Mouse (Mus musculus): ENCODE data around the gene Ncor2.
A peak's percentile ranks its signal among the peaks of the same experiment; 100 is the strongest.

Ncor2 gene

GRCm38 (mm10) chr5:125096368-125096767, 82.7 kb downstream of the Ncor2 start:
- no peak for DNase-seq (ENCODE audit: low read depth, low spot score)

GRCm38 (mm10) chr5:125095525-125096175, 83.4 kb downstream of the Ncor2 start:
- no peak for DNase-seq (ENCODE audit: low read depth, low spot score)

- DNase-seq (ENCODE audit: low read depth, low spot score), result no peak
These were observed 85.2 kb downstream of the Ncor2 start for GRCm38 (mm10) chr5:125093795-125094194.

GRCm38 (mm10) chr5:125088076-125088475, 90.9 kb downstream of the Ncor2 start:
- DNase-seq (ENCODE audit: low read depth, low spot score), result no peak

GRCm38 (mm10) chr5:125085097-125085617, 93.9 kb downstream of the Ncor2 start:
- peak; percentile 18 for DNase-seq (ENCODE audit: low read depth, low spot score)

- DNase-seq (ENCODE audit: low read depth, low spot score), result no peak
These were observed 95.3 kb downstream of the Ncor2 start for GRCm38 (mm10) chr5:125083674-125084073.

- no peak for DNase-seq (ENCODE audit: low read depth, low spot score)
These were observed 97.5 kb downstream of the Ncor2 start for GRCm38 (mm10) chr5:125081318-125082101.

DNA sequence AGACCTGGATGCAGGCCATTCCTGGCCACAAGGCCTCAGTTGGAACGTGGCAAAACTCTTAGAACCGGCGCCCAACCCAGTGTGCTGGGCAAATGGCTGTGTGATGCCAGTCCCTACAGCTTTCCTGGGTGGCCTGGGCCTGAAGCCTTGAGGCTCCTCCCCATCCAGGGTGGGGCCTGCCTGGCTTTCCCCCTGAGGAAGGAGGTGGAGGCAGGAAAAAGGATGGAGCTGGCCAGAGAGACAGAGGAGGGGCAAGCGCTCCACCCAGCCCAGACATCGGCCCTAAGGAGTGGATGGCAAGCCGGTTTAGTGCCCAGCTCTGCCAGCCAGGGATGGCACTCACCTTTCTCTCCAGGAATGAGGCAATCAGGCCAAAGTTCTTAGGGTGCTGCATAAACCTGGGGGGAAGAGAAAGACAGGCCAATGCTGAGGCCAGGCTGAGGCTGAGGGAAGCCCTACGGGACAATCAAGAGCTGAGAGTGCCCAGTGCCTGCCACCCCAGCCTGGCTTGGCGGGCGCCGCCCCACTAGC, 98.2 kb downstream of the Ncor2 start:
- DNase-seq (ENCODE audit: low read depth, low spot score), result no peak

DNA sequence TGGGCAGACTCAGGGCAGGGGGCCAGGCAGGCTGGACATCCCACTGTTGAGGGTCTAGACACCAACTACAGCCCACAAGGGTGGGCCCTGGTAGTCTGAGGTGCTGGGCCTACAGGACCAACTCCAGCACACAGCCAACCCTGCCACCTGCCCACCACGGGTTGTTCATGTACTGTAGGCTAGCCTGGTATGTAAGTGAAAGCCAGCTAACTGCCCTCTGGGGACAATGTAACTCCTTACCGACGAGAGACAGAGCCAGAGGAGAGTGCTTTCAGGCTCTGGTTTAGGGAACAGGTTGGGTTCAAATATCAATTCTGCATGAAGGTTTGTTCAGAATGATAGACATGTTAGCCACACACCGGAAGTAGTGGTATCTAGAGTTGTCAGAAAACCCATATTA, 98.7 kb downstream of the Ncor2 start:
- no peak for DNase-seq (ENCODE audit: low read depth, low spot score)

DNA sequence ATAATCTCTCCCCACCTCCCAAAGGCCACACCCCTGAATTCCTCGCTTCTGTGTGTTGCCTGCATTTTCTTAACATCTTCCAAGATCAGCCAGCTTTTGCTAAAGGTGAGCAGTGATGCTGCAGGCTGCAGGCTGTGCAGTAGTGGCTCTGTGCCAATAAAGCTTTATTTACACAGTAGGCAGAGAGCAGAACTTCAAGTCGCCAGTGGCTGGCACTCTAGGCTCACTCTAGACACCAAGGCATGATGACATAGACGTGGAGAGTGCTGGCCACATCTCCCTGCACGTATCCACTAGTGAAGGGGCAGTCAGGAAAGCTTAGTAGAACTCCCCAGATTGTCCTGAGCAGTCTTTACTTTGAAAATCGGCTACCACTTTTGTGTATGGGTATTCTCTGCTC, 100.8 kb downstream of the Ncor2 start:
- no peak for DNase-seq (ENCODE audit: low read depth, low spot score)

GRCm38 (mm10) chr5:125076183-125076582, 102.8 kb downstream of the Ncor2 start:
- DNase-seq (ENCODE audit: low read depth, low spot score), result no peak

DNA sequence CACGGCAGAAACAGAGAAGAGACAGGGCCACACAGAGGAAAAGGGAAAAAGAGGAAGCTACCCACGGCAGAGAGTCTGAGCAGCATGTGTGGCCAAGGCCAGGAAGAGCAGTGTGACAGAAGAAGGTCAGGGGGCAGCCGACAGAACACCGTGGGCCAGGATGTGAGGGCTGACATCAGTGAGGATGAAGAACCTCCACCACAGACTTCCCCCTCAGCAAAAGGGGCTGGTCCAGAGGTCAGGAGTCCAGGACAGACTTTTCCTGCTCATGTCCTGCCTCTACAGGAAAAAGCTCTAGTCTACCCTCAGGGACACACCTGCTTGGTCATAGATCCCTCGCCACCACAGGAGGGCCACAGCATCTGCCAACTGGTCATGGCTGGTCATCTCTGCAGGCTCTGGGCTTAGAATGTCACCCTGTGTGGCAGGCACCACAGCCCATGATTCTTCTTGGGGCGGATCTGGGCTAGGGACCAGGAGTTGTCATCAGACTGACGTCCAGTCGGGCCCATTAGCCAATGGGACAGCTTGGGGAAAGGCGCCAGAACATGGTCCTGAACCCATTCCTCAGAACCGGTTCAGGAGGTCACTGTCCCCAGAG, 104.3 kb downstream of the Ncor2 start:
- no peak for DNase-seq (ENCODE audit: low read depth, low spot score)

DNA sequence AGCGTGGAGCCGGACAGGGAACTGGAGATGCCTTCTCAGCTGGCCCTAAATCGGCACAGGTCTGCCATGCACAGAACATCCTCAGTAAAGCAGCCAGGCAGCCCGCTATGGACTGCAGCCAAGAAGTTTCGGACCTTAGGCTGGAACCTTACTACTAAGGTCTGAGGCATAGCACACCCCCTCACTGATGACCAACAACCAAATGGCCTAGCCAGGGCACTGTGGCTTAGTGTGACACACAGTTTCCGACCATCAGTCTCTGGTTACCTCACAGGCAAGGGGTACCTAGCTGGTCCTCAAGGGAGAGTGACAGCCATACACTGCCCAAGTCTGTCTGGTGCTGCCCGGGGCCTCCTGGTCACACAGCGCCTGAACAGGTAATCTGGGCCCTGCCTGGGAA, 105.1 kb downstream of the Ncor2 start:
- no peak for DNase-seq (ENCODE audit: low read depth, low spot score)

GRCm38 (mm10) chr5:125073335-125073734, 105.7 kb downstream of the Ncor2 start:
- DNase-seq (ENCODE audit: low read depth, low spot score), result no peak

DNA sequence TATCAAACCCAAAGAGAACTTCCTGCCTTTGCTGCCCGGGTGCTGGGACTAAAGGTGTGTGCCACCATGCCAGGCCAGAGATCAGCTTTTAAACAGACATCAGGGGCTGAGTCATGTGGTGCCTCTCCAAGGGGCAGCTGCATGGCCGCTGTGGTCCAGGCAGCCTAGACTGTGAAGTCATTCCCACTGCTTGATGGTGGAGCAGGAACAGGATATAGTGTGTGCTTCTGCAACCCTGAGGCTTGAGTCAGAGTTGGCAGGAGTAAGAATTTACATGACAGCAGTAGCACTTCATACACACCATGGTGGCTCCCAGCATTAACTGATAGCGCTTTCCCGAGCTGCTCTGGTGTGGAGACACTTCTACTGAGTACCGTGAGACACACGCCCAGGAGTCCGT, 106.6 kb downstream of the Ncor2 start:
- no peak for DNase-seq (ENCODE audit: low read depth, low spot score)

DNA sequence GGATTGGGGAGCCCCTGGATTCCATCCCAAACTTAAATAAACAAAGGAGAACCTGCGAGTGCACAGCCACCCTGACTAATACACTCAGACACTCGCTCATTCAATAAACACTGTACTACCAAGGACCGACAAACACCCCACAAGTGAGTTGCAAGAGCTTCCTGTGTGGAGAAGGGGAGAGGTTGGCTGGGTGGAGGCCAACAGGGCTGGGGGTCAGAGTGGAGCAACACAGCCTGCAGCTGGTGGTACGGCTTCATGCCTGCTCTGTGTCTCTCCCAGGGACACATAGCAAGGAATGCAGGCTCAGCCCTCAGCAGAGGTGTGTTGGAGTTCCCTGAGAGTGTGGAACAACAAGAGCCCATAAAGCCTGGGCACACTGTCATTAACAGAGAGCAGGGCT, 107.1 kb downstream of the Ncor2 start:
- no peak for DNase-seq (ENCODE audit: low read depth, low spot score)

DNA sequence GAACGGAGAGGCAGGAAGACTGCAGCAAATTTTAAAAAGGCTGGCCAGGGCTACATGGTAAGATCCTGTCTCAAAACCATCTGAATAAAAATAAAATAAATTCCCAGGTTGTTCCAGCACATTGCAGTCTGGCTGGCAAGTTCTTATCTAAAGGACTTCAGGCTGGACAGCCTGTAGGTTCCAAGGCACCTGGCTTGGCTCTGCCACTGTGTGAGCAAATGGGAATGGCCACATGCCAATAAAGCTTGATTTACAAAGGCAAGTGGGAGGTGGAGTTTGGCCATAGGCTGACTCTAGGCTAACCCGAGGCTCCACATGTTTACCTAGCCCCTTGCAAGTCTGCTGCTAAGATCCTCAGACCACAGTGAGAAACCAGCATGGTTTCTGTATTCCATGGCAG, 108.6 kb downstream of the Ncor2 start:
- no peak for DNase-seq (ENCODE audit: low read depth, low spot score)

DNA sequence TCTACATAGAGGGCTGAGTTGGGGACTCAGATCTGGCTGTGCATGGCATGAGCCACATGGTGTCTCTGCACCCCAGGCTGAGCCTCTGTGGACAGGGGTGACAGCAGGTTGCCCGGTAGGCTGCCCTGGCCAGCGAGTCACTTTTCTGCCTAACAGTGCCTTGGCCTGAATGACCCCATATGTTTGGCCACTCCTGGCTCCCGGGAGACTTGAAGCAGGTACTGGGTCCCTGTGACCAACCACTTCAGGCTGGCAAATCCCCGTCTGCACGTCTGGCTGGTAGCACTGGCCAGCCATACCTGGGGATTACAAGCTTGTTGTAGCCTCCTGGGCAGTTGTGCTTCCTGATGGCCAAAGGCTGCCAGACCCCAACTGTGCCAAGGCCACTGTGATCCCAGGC, 109.1 kb downstream of the Ncor2 start:
- no peak for DNase-seq (ENCODE audit: low read depth, low spot score)

- DNase-seq (ENCODE audit: low read depth, low spot score), result no peak
These were observed 109.6 kb downstream of the Ncor2 start for GRCm38 (mm10) chr5:125069426-125069825.

DNA sequence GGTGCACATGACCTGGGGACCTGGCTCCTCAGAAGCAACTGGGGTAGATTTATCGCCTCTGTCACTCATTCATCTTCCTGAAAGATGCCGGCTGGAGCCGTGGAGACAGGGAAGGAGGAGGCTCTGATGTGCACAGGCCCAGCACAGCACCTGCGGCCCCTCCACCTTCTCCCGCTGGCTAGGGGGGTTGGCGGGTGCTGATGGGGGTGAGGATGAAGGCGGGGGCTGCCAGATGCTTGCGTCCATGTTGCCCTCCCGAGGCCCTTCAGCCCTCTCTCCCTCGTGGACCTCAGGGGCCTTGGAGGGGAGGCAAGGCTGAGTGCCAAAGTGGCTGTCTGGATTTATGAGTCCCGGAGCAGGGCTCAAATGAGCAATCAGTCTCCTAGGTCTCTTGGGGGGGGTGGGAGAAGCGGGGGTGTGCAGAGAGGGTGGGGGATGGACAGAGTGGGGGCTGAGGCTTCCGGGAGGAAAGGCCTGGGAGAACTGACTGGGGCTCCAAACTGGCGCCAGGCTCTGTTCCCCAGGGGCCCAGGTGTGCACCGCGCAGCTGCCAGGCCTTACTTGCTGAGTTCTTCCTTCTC, 110.6 kb downstream of the Ncor2 start:
- DNase-seq (ENCODE audit: low read depth, low spot score), result no peak

DNA sequence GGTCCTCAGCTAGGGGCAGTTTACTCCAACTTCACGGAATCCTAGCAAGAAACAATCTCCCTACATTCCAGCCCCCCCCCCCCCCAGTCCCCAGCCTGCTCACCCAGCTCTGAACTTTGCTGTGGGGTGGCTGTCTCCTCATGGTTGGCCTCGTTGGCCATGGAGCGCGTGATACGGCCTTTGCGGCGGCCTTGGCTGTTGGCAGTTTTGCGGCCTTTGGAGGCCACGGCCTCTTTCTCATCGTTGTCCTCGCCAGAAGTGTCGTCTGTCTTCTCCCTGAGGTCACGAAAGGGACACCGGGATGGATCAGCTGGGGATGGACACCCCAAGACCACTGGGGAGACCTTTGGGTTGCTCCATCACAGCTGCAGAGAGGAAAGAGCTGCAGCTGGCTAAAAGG, 111.3 kb downstream of the Ncor2 start:
- no peak for DNase-seq (ENCODE audit: low read depth, low spot score)
